Mouse (Mus musculus): ENCODE results near the gene Cep128. TPM values are rescaled to one million over a fixed set of nuclear protein-coding genes. Genes with fewer than 3 reads are reported as not detected.

Cep128 gene
- polyA plus RNA-seq, 1 experiment: not detected

GRCm38 (mm10) chr12:91183304-91183855 lies 200.8 kb downstream of the Cep128 start:
- 81% methylated on average over 4 of the region's 4 CpGs for WGBS
- no peak overlapping the region for H3K27ac ChIP-seq (ENCODE audit: insufficient read depth, low read depth, low read length)
- H3K4me1 ChIP-seq (ENCODE audit: control insufficient read depth, insufficient read depth, low read length): no peaks in the 10 kb centered on the region
- TF ChIP-seq POLR2A (IDR thresholded peaks at IDR 0.05; ENCODE audit: insufficient read depth, low read depth, low read length): no peak
- no peak for TF ChIP-seq CTCF (IDR thresholded peaks at IDR 0.05; ENCODE audit: insufficient read depth, low read depth, low read length)
- no peak overlapping the region for H3K4me3 ChIP-seq (ENCODE audit: insufficient read depth, low read depth, low read length)

- Histone ChIP-seq H3K27ac (ENCODE audit: insufficient read depth, low read depth, low read length) (no peak overlapping the region), H3K4me3 (ENCODE audit: insufficient read depth, low read depth, low read length) (no peak overlapping the region), H3K4me1 (ENCODE audit: control insufficient read depth, insufficient read depth, low read length) (no peaks in the 10 kb centered on the region)
- 80% methylated on average over 5 of the region's 5 CpGs for WGBS
- no peak for TF ChIP-seq POLR2A (IDR thresholded peaks at IDR 0.05; ENCODE audit: insufficient read depth, low read depth, low read length)
- TF ChIP-seq CTCF (IDR thresholded peaks at IDR 0.05; ENCODE audit: insufficient read depth, low read depth, low read length): no peak
Measured at GRCm38 (mm10) chr12:91176808-91177526, 207.2 kb downstream of the Cep128 start.

GRCm38 (mm10) chr12:91171613-91172012 lies 212.6 kb downstream of the Cep128 start:
- Histone ChIP-seq H3K4me1 (ENCODE audit: control insufficient read depth, insufficient read depth, low read length) (no peaks in the 10 kb centered on the region), H3K4me3 (ENCODE audit: insufficient read depth, low read depth, low read length) (no peak overlapping the region), H3K27ac (ENCODE audit: insufficient read depth, low read depth, low read length) (no peak overlapping the region)
- WGBS: 39% methylated on average over 3 of the region's 3 CpGs
- TF ChIP-seq POLR2A (IDR thresholded peaks at IDR 0.05; ENCODE audit: insufficient read depth, low read depth, low read length) (no peak), CTCF (IDR thresholded peaks at IDR 0.05; ENCODE audit: insufficient read depth, low read depth, low read length) (no peak)

GRCm38 (mm10) chr12:91161015-91161730 lies 223.0 kb downstream of the Cep128 start:
- Histone ChIP-seq H3K27ac (ENCODE audit: insufficient read depth, low read depth, low read length) (no peak overlapping the region), H3K4me1 (ENCODE audit: control insufficient read depth, insufficient read depth, low read length) (no peaks in the 10 kb centered on the region), H3K4me3 (ENCODE audit: insufficient read depth, low read depth, low read length) (no peak overlapping the region)
- TF ChIP-seq POLR2A (IDR thresholded peaks at IDR 0.05; ENCODE audit: insufficient read depth, low read depth, low read length): no peak
- no peak for TF ChIP-seq CTCF (IDR thresholded peaks at IDR 0.05; ENCODE audit: insufficient read depth, low read depth, low read length)
- WGBS: 94% methylated on average over 6 of the region's 6 CpGs

- no peak for TF ChIP-seq CTCF (IDR thresholded peaks at IDR 0.05; ENCODE audit: insufficient read depth, low read depth, low read length)
- TF ChIP-seq POLR2A (IDR thresholded peaks at IDR 0.05; ENCODE audit: insufficient read depth, low read depth, low read length): no peak
- WGBS: 73% methylated on average over 2 of the region's 2 CpGs
- Histone ChIP-seq H3K4me3 (ENCODE audit: insufficient read depth, low read depth, low read length) (no peak overlapping the region), H3K27ac (ENCODE audit: insufficient read depth, low read depth, low read length) (no peak overlapping the region), H3K4me1 (ENCODE audit: control insufficient read depth, insufficient read depth, low read length) (no peaks in the 10 kb centered on the region)
Measured at GRCm38 (mm10) chr12:91158481-91158880, 225.7 kb downstream of the Cep128 start.

GRCm38 (mm10) chr12:91154052-91154451 lies 230.2 kb downstream of the Cep128 start:
- H3K27ac ChIP-seq (ENCODE audit: insufficient read depth, low read depth, low read length): no peak overlapping the region
- H3K4me1 ChIP-seq (ENCODE audit: control insufficient read depth, insufficient read depth, low read length): no peaks in the 10 kb centered on the region
- TF ChIP-seq POLR2A (IDR thresholded peaks at IDR 0.05; ENCODE audit: insufficient read depth, low read depth, low read length): no peak
- no peak for TF ChIP-seq CTCF (IDR thresholded peaks at IDR 0.05; ENCODE audit: insufficient read depth, low read depth, low read length)
- 88% methylated on average over 7 of the region's 7 CpGs for WGBS
- no peak overlapping the region for H3K4me3 ChIP-seq (ENCODE audit: insufficient read depth, low read depth, low read length)

GRCm38 (mm10) chr12:91149152-91149551 lies 235.1 kb downstream of the Cep128 start:
- H3K27ac ChIP-seq (ENCODE audit: insufficient read depth, low read depth, low read length): no peak overlapping the region
- 89% methylated on average over 3 of the region's 3 CpGs for WGBS
- TF ChIP-seq CTCF (IDR thresholded peaks at IDR 0.05; ENCODE audit: insufficient read depth, low read depth, low read length): no peak
- TF ChIP-seq POLR2A (IDR thresholded peaks at IDR 0.05; ENCODE audit: insufficient read depth, low read depth, low read length): no peak
- H3K4me3 ChIP-seq (ENCODE audit: insufficient read depth, low read depth, low read length): no peak overlapping the region
- no peaks in the 10 kb centered on the region for H3K4me1 ChIP-seq (ENCODE audit: control insufficient read depth, insufficient read depth, low read length)

- H3K4me3 ChIP-seq (ENCODE audit: insufficient read depth, low read depth, low read length): no peak overlapping the region
- no peak for TF ChIP-seq POLR2A (IDR thresholded peaks at IDR 0.05; ENCODE audit: insufficient read depth, low read depth, low read length)
- H3K4me1 ChIP-seq (ENCODE audit: control insufficient read depth, insufficient read depth, low read length): no peaks in the 10 kb centered on the region
- WGBS: 73% methylated on average over 8 of the region's 8 CpGs
- no peak overlapping the region for H3K27ac ChIP-seq (ENCODE audit: insufficient read depth, low read depth, low read length)
Measured at GRCm38 (mm10) chr12:91134740-91135517, 249.3 kb downstream of the Cep128 start.
